Mouse (Mus musculus): Measurements from ENCODE around the gene Htra3. TPM values are rescaled to one million over a fixed set of nuclear protein-coding genes. Genes with fewer than 3 reads are reported as not detected.

The Htra3 gene
- polyA plus RNA-seq, 1 experiment from 2014 or later = 16.2 TPM

- WGBS = 90% methylated on average over 2 of the region's 2 CpGs
- no peak overlapping the region for H3K4me2 ChIP-seq
- H3K36me3 ChIP-seq = no peaks in the 10 kb centered on the region
- H3K4me3 ChIP-seq = no peak overlapping the region
- H3K27me3 ChIP-seq = no peaks in the 10 kb centered on the region
- no peak for ATAC-seq (ENCODE audit: low read depth)
- no peaks in the 10 kb centered on the region for H3K9me3 ChIP-seq
- H3K27ac ChIP-seq (replicated peaks) = no peak overlapping the region
- H3K9ac ChIP-seq = no peak overlapping the region
- peaks cover 2% of the 10 kb centered on the region; the same call in 1 of the 2 replicates for H3K4me1 ChIP-seq (replicated peaks)
These were observed 53.2 kb downstream of the Htra3 start for GRCm38 (mm10) chr5:35626408-35626807.

DNA sequence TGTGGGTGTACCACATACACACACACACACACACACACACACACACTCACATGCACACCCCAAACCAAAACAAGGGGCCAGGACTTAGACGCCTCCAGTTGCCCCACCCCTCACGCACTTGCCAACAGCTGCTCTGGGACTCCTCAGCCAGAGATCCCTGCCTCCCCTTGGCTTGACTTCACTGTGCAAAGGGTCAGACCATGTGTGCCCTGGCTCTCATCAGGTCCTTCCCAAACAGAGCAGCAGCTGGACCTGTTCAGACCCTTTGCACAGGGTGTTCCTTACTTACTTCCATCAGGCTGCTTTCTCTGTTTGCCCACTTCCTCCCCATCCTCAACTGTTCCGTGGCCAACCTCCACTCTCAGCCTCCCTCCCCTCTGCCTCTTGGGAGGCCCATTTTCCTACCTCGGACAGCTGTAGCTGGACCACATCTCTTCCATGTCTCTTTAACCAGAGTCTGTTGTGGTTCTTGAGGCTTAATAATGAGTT is 54.8 kb downstream of the Htra3 start:
- 82% methylated on average over 4 of the region's 4 CpGs for WGBS
- H3K4me3 ChIP-seq = no peak overlapping the region
- H3K36me3 ChIP-seq = no peaks in the 10 kb centered on the region
- no peak for ATAC-seq (ENCODE audit: low read depth)
- H3K4me2 ChIP-seq = no peak overlapping the region
- H3K27me3 ChIP-seq = no peaks in the 10 kb centered on the region
- H3K9ac ChIP-seq = no peak overlapping the region
- H3K9me3 ChIP-seq = no peaks in the 10 kb centered on the region
- peaks cover 8% of the 10 kb centered on the region; the same call in 1 of the 2 replicates for H3K4me1 ChIP-seq (replicated peaks)
- H3K27ac ChIP-seq (replicated peaks) = no peak overlapping the region

GRCm38 (mm10) chr5:35623831-35624230 is 55.8 kb downstream of the Htra3 start:
- no peak overlapping the region for H3K27ac ChIP-seq (replicated peaks)
- H3K4me2 ChIP-seq = no peak overlapping the region
- H3K4me3 ChIP-seq = no peak overlapping the region
- H3K36me3 ChIP-seq = no peaks in the 10 kb centered on the region
- no peaks in the 10 kb centered on the region for H3K9me3 ChIP-seq
- no peak for ATAC-seq (ENCODE audit: low read depth)
- peaks cover 8% of the 10 kb centered on the region; the same call in 1 of the 2 replicates for H3K4me1 ChIP-seq (replicated peaks)
- H3K9ac ChIP-seq = no peak overlapping the region
- H3K27me3 ChIP-seq = no peaks in the 10 kb centered on the region

DNA sequence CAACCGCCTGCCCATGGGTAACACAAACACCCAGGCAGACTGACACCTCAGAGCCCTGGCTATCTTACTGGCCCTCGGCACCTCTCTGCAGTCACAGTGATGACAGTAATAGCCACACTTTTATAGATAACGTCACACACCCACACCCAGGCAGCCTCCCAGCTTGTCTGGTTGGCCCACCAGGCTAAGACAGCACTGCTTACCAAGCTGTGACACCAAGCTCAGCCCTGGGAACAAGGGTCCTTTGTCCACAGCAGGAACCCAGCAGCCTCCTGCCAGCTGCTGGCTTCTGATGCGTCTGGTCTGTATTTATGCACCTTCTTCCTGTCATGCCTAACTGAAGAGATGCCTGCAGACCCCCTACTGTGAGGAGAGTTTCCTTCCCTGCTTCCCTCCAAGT is 58.5 kb downstream of the Htra3 start:
- no peaks in the 10 kb centered on the region for H3K9me3 ChIP-seq
- no peaks in the 10 kb centered on the region for H3K27me3 ChIP-seq
- H3K9ac ChIP-seq = no peak overlapping the region
- H3K4me2 ChIP-seq = no peak overlapping the region
- no peak overlapping the region for H3K27ac ChIP-seq (replicated peaks)
- 44% methylated on average over 4 of the region's 4 CpGs for WGBS
- peaks cover 22% of the 10 kb centered on the region for H3K4me1 ChIP-seq (replicated peaks)
- H3K36me3 ChIP-seq = no peaks in the 10 kb centered on the region
- no peak overlapping the region for H3K4me3 ChIP-seq
- ATAC-seq (ENCODE audit: low read depth) = no peak

DNA sequence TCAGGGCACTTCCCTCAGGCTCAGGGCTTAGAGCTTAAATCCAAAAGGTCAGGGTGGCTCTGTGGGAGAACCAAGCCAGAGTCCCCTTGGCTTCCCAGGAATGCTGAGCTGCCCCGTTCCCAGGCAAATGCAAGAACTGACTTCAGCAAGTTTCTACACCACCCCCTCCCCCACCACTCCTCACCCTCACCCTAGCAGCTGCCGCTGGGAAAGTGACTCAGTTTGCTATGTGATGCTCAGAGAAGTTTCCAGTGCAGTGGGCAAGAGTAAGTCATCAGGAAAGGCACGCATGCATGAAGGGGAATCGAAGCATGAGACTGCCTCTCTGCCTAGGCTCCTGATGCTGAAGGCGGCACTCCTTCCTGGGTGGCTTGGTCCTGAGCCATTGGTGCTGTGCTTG is 62.6 kb downstream of the Htra3 start:
- Histone ChIP-seq H3K27ac (replicated peaks) (no peak overlapping the region), H3K4me2 (no peak overlapping the region), H3K9ac (no peak overlapping the region), H3K4me3 (no peak overlapping the region), H3K9me3 (no peaks in the 10 kb centered on the region), H3K4me1 (replicated peaks) (peaks cover 22% of the 10 kb centered on the region), H3K36me3 (0 out of 2 replicates have a peak, but pooled peaks cover 10% of the 10 kb centered on the region), H3K27me3 (no peaks in the 10 kb centered on the region)
- ATAC-seq (ENCODE audit: low read depth) = no peak
- WGBS = 55% methylated on average over 5 of the region's 5 CpGs

- H3K9ac ChIP-seq = no peak overlapping the region
- ATAC-seq (ENCODE audit: low read depth) = no peak
- WGBS = 84% methylated on average over 8 of the region's 8 CpGs
- H3K27ac ChIP-seq (replicated peaks) = no peak overlapping the region
- peaks cover 36% of the 10 kb centered on the region for H3K4me1 ChIP-seq (replicated peaks)
- H3K9me3 ChIP-seq = no peaks in the 10 kb centered on the region
- H3K36me3 ChIP-seq = 0 out of 2 replicates have a peak, but pooled peaks cover 17% of the 10 kb centered on the region
- H3K4me3 ChIP-seq = no peak overlapping the region
- no peak overlapping the region for H3K4me2 ChIP-seq
- no peaks in the 10 kb centered on the region for H3K27me3 ChIP-seq
These were observed 66.9 kb downstream of the Htra3 start for GRCm38 (mm10) chr5:35612722-35613121.

DNA sequence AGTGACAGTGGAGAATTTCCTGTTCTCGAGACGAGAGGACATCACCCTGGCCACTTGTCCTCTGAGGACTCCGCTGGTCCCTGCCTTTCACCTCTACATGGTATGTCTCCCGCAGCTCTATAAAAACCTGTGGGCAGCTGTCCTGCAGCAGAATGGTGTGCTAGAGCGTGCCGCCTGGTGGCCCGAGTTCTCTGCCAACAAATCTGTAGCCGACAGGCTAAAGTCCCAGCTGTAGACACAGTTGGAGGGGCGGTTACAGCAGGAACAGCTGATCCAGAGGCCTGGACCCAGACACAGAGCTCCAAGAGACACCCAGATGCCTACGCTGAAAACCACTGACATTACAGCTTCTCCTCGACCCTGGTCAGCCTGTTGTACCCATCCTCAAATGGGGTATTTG is 67.7 kb downstream of the Htra3 start:
- ATAC-seq (ENCODE audit: low read depth) = no peak
- H3K36me3 ChIP-seq = 0 out of 2 replicates have a peak, but pooled peaks cover 17% of the 10 kb centered on the region

GRCm38 (mm10) chr5:35611170-35611569 is 68.4 kb downstream of the Htra3 start:
- H3K4me3 ChIP-seq = no peak overlapping the region
- H3K9ac ChIP-seq = no peak overlapping the region
- peaks cover 30% of the 10 kb centered on the region for H3K4me1 ChIP-seq (replicated peaks)
- H3K4me2 ChIP-seq = no peak overlapping the region
- no peaks in the 10 kb centered on the region for H3K27me3 ChIP-seq
- no peak overlapping the region for H3K27ac ChIP-seq (replicated peaks)
- H3K36me3 ChIP-seq = 0 out of 2 replicates have a peak, but pooled peaks cover 17% of the 10 kb centered on the region
- ATAC-seq (ENCODE audit: low read depth) = no peak
- WGBS = 87% methylated on average over 9 of the region's 9 CpGs
- no peaks in the 10 kb centered on the region for H3K9me3 ChIP-seq

More for the DNA sequence above, 67.7 kb downstream of the Htra3 start:
- Histone ChIP-seq H3K4me1 (replicated peaks) (peaks cover 33% of the 10 kb centered on the region), H3K27ac (replicated peaks) (no peak overlapping the region), H3K4me3 (no peak overlapping the region), H3K4me2 (no peak overlapping the region), H3K27me3 (no peaks in the 10 kb centered on the region), H3K9me3 (no peaks in the 10 kb centered on the region), H3K9ac (no peak overlapping the region)
- WGBS = 78% methylated on average over 11 of the region's 11 CpGs

- 94% methylated on average over 7 of the region's 7 CpGs for WGBS
- no peak overlapping the region for H3K9ac ChIP-seq
- H3K27ac ChIP-seq (replicated peaks) = no peak overlapping the region
- no peak overlapping the region for H3K4me2 ChIP-seq
- H3K9me3 ChIP-seq = no peaks in the 10 kb centered on the region
- peaks cover 30% of the 10 kb centered on the region for H3K4me1 ChIP-seq (replicated peaks)
- peaks cover 23% of the 10 kb centered on the region for H3K36me3 ChIP-seq
- no peaks in the 10 kb centered on the region for H3K27me3 ChIP-seq
- ATAC-seq (ENCODE audit: low read depth) = no peak
- H3K4me3 ChIP-seq = no peak overlapping the region
These were observed 69.2 kb downstream of the Htra3 start for GRCm38 (mm10) chr5:35610381-35610780.

- WGBS = 60% methylated on average over 2 of the region's 2 CpGs
- no peak overlapping the region for H3K4me3 ChIP-seq
- no peak overlapping the region for H3K4me2 ChIP-seq
These were observed 69.6 kb downstream of the Htra3 start for GRCm38 (mm10) chr5:35609971-35610370.

DNA sequence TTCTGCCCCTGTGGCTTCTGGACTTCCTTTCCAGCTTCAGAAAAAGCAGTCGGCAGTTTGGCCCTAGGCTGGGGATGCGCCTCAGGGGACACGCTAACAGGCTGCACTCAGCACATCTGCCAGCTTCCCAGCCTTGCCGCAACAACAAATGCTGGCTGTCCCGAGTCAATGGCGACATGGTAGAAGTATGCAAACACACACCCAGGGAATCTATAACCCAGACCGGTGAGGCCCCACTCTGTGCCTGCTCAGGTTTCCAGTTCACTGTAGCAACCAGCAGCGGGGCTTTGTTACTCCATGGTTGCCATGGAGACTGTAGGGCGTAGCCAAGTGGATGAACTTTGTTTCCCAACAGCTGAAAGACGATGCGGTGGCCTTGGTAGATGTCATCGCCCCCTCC is 70.2 kb downstream of the Htra3 start:
- Histone ChIP-seq H3K36me3 (peaks cover 33% of the 10 kb centered on the region), H3K27ac (replicated peaks) (peak overlapping the region; percentile 28; the same call in 1 of the 2 replicates)
- ATAC-seq (ENCODE audit: low read depth) = peak; percentile 41

More at GRCm38 (mm10) chr5:35609971-35610370, 69.6 kb downstream of the Htra3 start:
- Histone ChIP-seq H3K36me3 (peaks cover 28% of the 10 kb centered on the region), H3K9me3 (no peaks in the 10 kb centered on the region), H3K4me1 (replicated peaks) (peaks cover 30% of the 10 kb centered on the region), H3K27me3 (no peaks in the 10 kb centered on the region), H3K27ac (replicated peaks) (no peak overlapping the region), H3K9ac (no peak overlapping the region)
- ATAC-seq (ENCODE audit: low read depth) = no peak

DNA sequence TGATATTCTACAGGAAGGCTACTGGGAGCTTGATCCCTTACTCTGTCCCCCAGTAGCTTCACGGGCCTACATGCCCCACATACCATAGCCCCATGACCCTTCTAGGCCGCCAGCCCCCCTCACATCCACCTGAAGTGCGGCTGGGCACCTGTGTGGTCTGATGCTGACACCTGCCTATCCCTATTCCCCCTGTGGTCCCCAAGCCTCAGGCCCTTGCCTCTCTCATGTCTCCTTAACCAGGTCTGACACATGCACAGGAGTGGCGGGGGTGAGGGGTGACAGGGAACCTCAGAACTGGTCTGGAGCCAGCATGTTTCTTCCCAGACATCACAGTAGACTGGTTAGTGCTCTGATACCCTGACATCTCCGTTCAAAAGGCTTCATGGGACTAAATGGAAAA is 71.0 kb downstream of the Htra3 start:
- H3K27ac ChIP-seq (replicated peaks) = 0 out of 2 replicates have a peak overlapping the region, but pooled peaks have one; percentile 28
- 82% methylated on average over 5 of the region's 5 CpGs for WGBS
- H3K4me3 ChIP-seq = no peak overlapping the region

More for the DNA sequence above, 70.2 kb downstream of the Htra3 start:
- WGBS = 6% methylated on average over 12 of the region's 12 CpGs
- no peaks in the 10 kb centered on the region for H3K9me3 ChIP-seq
- peaks cover 30% of the 10 kb centered on the region for H3K4me1 ChIP-seq (replicated peaks)
- no peak overlapping the region for H3K4me3 ChIP-seq
- H3K9ac ChIP-seq = 0 out of 2 replicates have a peak overlapping the region, but pooled peaks have one; percentile 17
- no peaks in the 10 kb centered on the region for H3K27me3 ChIP-seq
- no peak overlapping the region for H3K4me2 ChIP-seq

DNA sequence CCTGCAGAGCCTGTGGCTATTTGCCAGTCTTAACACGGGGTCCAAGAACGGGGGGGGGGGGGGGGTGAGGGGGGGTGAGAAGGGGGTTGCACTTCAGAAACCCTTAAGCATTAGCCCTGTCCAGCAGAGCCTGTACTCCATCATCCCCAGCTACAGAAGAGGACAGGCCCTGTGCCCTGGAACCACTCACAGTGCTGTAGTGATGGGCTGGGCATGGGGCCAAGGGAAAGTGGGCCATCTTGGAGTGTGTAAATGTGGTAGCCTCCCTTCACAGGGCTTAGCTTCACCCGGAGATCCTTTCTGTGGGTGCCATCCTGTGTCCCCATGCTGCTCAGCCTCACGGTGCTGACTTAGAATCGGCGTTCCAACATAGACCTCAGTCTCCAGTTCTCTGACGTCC is 71.8 kb downstream of the Htra3 start:
- Histone ChIP-seq H3K36me3 (peaks cover 42% of the 10 kb centered on the region), H3K4me1 (replicated peaks) (peaks cover 30% of the 10 kb centered on the region), H3K4me2 (no peak overlapping the region), H3K27me3 (no peaks in the 10 kb centered on the region), H3K9me3 (no peaks in the 10 kb centered on the region), H3K4me3 (no peak overlapping the region), H3K27ac (replicated peaks) (no peak overlapping the region), H3K9ac (no peak overlapping the region)
- WGBS = 75% methylated on average over 6 of the region's 7 CpGs
- ATAC-seq (ENCODE audit: low read depth) = no peak

More for the DNA sequence above, 71.0 kb downstream of the Htra3 start:
- H3K4me2 ChIP-seq = no peak overlapping the region
- H3K4me1 ChIP-seq (replicated peaks) = peaks cover 30% of the 10 kb centered on the region
- H3K27me3 ChIP-seq = no peaks in the 10 kb centered on the region
- peaks cover 38% of the 10 kb centered on the region for H3K36me3 ChIP-seq
- no peaks in the 10 kb centered on the region for H3K9me3 ChIP-seq
- 0 out of 2 replicates have a peak overlapping the region, but pooled peaks have one; percentile 17 for H3K9ac ChIP-seq
- no peak for ATAC-seq (ENCODE audit: low read depth)
